Mouse (Mus musculus): ENCODE data around the gene Wdr46. TPM values are rescaled to one million over a fixed set of nuclear protein-coding genes. Genes with fewer than 3 reads are reported as not detected.
"Not testable (repeated sequence)": the region's sequence is repeated elsewhere in the genome, so short reads cannot be mapped to it uniquely, and the experiment has no call there.

The Wdr46 gene
- polyA plus RNA-seq (2015; fragmentation: Nextera tagmentation; extraction: Ambion mirVana) = 17.1 and 20.2 TPM in 2 replicates

DNA sequence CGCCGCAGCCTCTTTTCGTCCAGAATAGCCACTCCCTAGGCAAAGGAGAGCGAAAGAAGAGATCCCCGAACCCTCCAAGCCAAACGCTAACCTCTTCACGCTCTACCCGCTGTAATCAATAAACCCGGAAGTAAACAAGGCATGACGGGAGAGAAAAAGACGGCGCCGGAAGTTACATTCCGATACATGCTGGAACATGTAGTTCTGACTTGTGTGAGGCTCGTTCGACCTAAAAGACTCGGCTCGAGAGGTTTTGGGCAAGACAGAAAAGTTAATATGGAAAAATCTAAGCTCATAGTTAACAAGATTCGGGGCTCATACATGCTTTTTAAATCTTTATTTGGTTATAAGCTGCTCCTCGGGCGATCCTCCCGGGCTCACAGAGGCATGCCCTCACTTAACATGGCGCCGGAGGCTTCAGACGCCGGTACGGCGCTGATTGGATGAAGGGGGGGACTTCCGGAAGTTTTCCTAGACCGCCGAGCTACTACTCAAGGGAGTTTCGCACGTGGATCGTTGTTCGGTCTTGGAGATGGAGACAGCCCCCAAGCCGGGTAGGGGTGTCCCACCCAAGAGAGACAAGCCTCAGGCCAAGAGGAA, at the start of gene Wdr46, which contains the start of gene Pfdn6:
TSS of gene Wdr46 (plus strand) at position 455 of the 600 bp plus-strand sequence.
TSS of gene Pfdn6 (minus strand) at position 138 of the 600 bp plus-strand sequence.
- Histone ChIP-seq H3K36me3 (ENCODE audit: control insufficient read depth, insufficient read depth, low read length) (peaks cover 4% of the 10 kb centered on the region), H3K9ac (ENCODE audit: low read length) (peak within 1 kb of the TSS; percentile 85), H3K4me3 (ENCODE audit: low read depth, low read length) (peak within 1 kb of the TSS; percentile 70), H3K9me3 (ENCODE audit: control insufficient read depth, low read length) (no peaks in the 10 kb centered on the region), H3K4me1 (replicated peaks; ENCODE audit: control insufficient read depth, insufficient read depth) (peaks cover 6% of the 10 kb centered on the region; the same call in 1 of the 2 replicates), H3K27ac (replicated peaks) (no peak within 1 kb of the TSS), H3K4me2 (replicated peaks; ENCODE audit: low read depth) (peak within 1 kb of the TSS; percentile 92), H3K27me3 (ENCODE audit: control insufficient read depth, insufficient read depth, low read length) (no peaks in the 10 kb centered on the region)
- ATAC-seq (ENCODE audit: low FRiP score, low TSS enrichment) (peak; percentile 86), DNase-seq (ENCODE audit: low spot score) (peak; percentile 89)
- peak; percentile 60 for TF ChIP-seq EP300 (optimal IDR thresholded peaks at IDR 0.05)
- no peak for TF ChIP-seq CTCF (IDR thresholded peaks at IDR 0.05; ENCODE audit: low read depth)
- WGBS = under 1% methylated on average over 36 of the region's 36 CpGs

GRCm38 (mm10) chr17:33891357-33891756, 49.1 kb upstream of the Wdr46 start:
- Histone ChIP-seq H3K27me3 (ENCODE audit: control insufficient read depth, insufficient read depth, low read length) (no peaks in the 10 kb centered on the region), H3K4me3 (ENCODE audit: low read depth, low read length) (no peak overlapping the region), H3K4me2 (replicated peaks; ENCODE audit: low read depth) (no peak overlapping the region), H3K36me3 (ENCODE audit: control insufficient read depth, insufficient read depth, low read length) (no peaks in the 10 kb centered on the region), H3K4me1 (replicated peaks; ENCODE audit: control insufficient read depth, insufficient read depth) (no peaks in the 10 kb centered on the region), H3K9me3 (ENCODE audit: control insufficient read depth, low read length) (no peaks in the 10 kb centered on the region), H3K9ac (ENCODE audit: low read length) (no peak overlapping the region), H3K27ac (replicated peaks) (no peak overlapping the region)
- TF ChIP-seq CTCF (IDR thresholded peaks at IDR 0.05; ENCODE audit: low read depth) = no peak
- TF ChIP-seq EP300 (optimal IDR thresholded peaks at IDR 0.05) = no peak
- WGBS = 50% methylated on average over 2 of the region's 2 CpGs
- no peak for ATAC-seq (ENCODE audit: low FRiP score, low TSS enrichment)
- DNase-seq (ENCODE audit: low spot score) = no peak

DNA sequence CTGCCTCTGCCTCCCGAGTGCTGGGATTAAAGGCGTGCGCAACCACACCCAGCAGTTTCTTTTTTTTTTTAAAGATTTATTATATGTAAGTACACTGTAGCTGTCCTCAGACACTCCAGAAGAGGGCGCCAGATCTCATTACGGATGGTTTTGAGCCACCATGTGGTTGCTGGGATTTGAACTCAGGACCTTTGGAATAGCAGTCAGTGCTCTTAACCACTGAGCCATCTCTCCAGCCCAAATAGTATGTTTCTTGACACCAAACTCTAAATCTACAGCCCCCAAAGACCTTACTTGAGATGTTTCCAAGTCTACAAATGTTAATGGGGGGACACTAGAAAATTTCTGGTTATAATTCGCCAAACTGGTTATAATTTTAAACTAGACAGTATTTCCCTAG, 48.6 kb upstream of the Wdr46 start:
- TF ChIP-seq CTCF (IDR thresholded peaks at IDR 0.05; ENCODE audit: low read depth) = peak; percentile 28; the same call in 1 of the 2 replicates
- H3K9ac ChIP-seq (ENCODE audit: low read length); H3K27me3 ChIP-seq (ENCODE audit: control insufficient read depth, insufficient read depth, low read length); H3K27ac ChIP-seq (replicated peaks); H3K36me3 ChIP-seq (ENCODE audit: control insufficient read depth, insufficient read depth, low read length); H3K4me2 ChIP-seq (replicated peaks; ENCODE audit: low read depth); ATAC-seq (ENCODE audit: low FRiP score, low TSS enrichment); H3K4me1 ChIP-seq (replicated peaks; ENCODE audit: control insufficient read depth, insufficient read depth); H3K4me3 ChIP-seq (ENCODE audit: low read depth, low read length); H3K9me3 ChIP-seq (ENCODE audit: control insufficient read depth, low read length); DNase-seq (ENCODE audit: low spot score): not testable (repeated sequence)
- 61% methylated on average over 6 of the region's 6 CpGs for WGBS

GRCm38 (mm10) chr17:33892429-33892828, 48.0 kb upstream of the Wdr46 start:
- ATAC-seq (ENCODE audit: low FRiP score, low TSS enrichment) = no peak
- WGBS = 18% methylated on average over 7 of the region's 7 CpGs
- no peak for TF ChIP-seq EP300 (optimal IDR thresholded peaks at IDR 0.05)
- no peak for TF ChIP-seq CTCF (IDR thresholded peaks at IDR 0.05; ENCODE audit: low read depth)

GRCm38 (mm10) chr17:33893011-33893410, 47.4 kb upstream of the Wdr46 start:
- not testable (repeated sequence) for H3K4me1 ChIP-seq (replicated peaks; ENCODE audit: control insufficient read depth, insufficient read depth); H3K9me3 ChIP-seq (ENCODE audit: control insufficient read depth, low read length); H3K27ac ChIP-seq (replicated peaks); H3K27me3 ChIP-seq (ENCODE audit: control insufficient read depth, insufficient read depth, low read length); H3K9ac ChIP-seq (ENCODE audit: low read length); H3K4me2 ChIP-seq (replicated peaks; ENCODE audit: low read depth); ATAC-seq (ENCODE audit: low FRiP score, low TSS enrichment); H3K36me3 ChIP-seq (ENCODE audit: control insufficient read depth, insufficient read depth, low read length); DNase-seq (ENCODE audit: low spot score); H3K4me3 ChIP-seq (ENCODE audit: low read depth, low read length)
- WGBS = 53% methylated on average over 4 of the region's 4 CpGs

More at GRCm38 (mm10) chr17:33892429-33892828, 48.0 kb upstream of the Wdr46 start:
- Histone ChIP-seq H3K9me3 (ENCODE audit: control insufficient read depth, low read length) (no peaks in the 10 kb centered on the region), H3K4me2 (replicated peaks; ENCODE audit: low read depth) (no peak overlapping the region), H3K4me3 (ENCODE audit: low read depth, low read length) (no peak overlapping the region), H3K36me3 (ENCODE audit: control insufficient read depth, insufficient read depth, low read length) (no peaks in the 10 kb centered on the region), H3K27me3 (ENCODE audit: control insufficient read depth, insufficient read depth, low read length) (no peaks in the 10 kb centered on the region), H3K4me1 (replicated peaks; ENCODE audit: control insufficient read depth, insufficient read depth) (no peaks in the 10 kb centered on the region), H3K9ac (ENCODE audit: low read length) (no peak overlapping the region), H3K27ac (replicated peaks) (no peak overlapping the region)
- DNase-seq (ENCODE audit: low spot score) = no peak

DNA sequence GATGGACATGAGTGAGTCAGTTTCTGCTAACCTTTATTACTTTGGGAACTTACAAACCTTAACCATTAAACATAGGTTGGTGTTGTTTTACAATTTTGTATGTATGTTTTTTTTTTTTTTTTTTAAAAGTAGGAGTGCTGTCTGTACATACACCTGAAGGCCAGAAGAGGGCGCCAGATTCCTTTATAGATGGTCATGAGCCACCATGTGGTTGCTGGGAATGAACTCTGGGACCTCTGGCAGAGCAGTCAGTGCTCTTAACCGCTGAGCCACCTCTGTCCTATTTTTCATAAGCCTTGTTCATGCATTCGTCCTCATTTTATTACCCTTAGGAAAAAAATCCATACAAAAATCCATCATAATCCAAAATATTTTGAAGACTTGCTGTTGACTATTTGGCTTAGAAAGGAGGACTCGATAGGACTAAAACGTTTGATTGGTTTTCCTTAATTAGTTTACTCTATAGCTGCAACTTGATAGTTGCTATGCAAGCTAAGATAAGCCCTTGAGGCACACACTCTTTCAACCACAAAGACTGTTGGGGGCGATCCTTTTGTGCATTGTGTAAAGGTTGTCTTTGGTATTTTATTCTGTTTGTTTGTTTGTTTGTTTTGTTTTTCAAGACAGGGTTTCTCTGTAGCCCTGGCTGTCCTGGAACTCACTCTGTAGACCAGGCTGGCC, 43.2 kb upstream of the Wdr46 start:
- no peaks in the 10 kb centered on the region for H3K27me3 ChIP-seq (ENCODE audit: control insufficient read depth, insufficient read depth, low read length)
- no peaks in the 10 kb centered on the region for H3K9me3 ChIP-seq (ENCODE audit: control insufficient read depth, low read length)
- H3K4me1 ChIP-seq (replicated peaks; ENCODE audit: control insufficient read depth, insufficient read depth) = no peaks in the 10 kb centered on the region
- ATAC-seq (ENCODE audit: low FRiP score, low TSS enrichment) = no peak
- H3K27ac ChIP-seq (replicated peaks) = no peak overlapping the region
- WGBS = 35% methylated on average over 6 of the region's 6 CpGs
- peak; percentile 70 for DNase-seq (ENCODE audit: low spot score)
- no peak overlapping the region for H3K4me2 ChIP-seq (replicated peaks; ENCODE audit: low read depth)
- H3K9ac ChIP-seq (ENCODE audit: low read length) = no peak overlapping the region
- H3K36me3 ChIP-seq (ENCODE audit: control insufficient read depth, insufficient read depth, low read length) = no peaks in the 10 kb centered on the region
- TF ChIP-seq EP300 (optimal IDR thresholded peaks at IDR 0.05) (no peak), CTCF (IDR thresholded peaks at IDR 0.05; ENCODE audit: low read depth) (peak; percentile 83)
- H3K4me3 ChIP-seq (ENCODE audit: low read depth, low read length) = no peak overlapping the region

- 61% methylated on average over 4 of the region's 4 CpGs for WGBS
- H3K9me3 ChIP-seq (ENCODE audit: control insufficient read depth, low read length); H3K27me3 ChIP-seq (ENCODE audit: control insufficient read depth, insufficient read depth, low read length); ATAC-seq (ENCODE audit: low FRiP score, low TSS enrichment); H3K4me1 ChIP-seq (replicated peaks; ENCODE audit: control insufficient read depth, insufficient read depth); H3K27ac ChIP-seq (replicated peaks); H3K4me3 ChIP-seq (ENCODE audit: low read depth, low read length); H3K9ac ChIP-seq (ENCODE audit: low read length); H3K36me3 ChIP-seq (ENCODE audit: control insufficient read depth, insufficient read depth, low read length); DNase-seq (ENCODE audit: low spot score); H3K4me2 ChIP-seq (replicated peaks; ENCODE audit: low read depth): not testable (repeated sequence)
These were observed 42.3 kb upstream of the Wdr46 start for GRCm38 (mm10) chr17:33898193-33898592.

Data from stomach, postnatal 0 days (tissue).